Mouse (Mus musculus): ENCODE data around the gene Fcna. TPM values are rescaled to one million over a fixed set of nuclear protein-coding genes. Genes with fewer than 3 reads are reported as not detected.
A peak's percentile ranks its signal among the peaks of the same experiment; 100 is the strongest.

Gene Fcna
- polyA plus RNA-seq, 1 experiment from 2014 or later = 1.4 TPM

- peak overlapping the region; percentile 24; the same call in 1 of the 2 replicates for H3K4me2 ChIP-seq (replicated peaks; ENCODE audit: low read depth, low read length)
- 6% methylated on average over 27 of the region's 27 CpGs for WGBS
- no peak overlapping the region for H3K27ac ChIP-seq (ENCODE audit: low read length)
- H3K9me3 ChIP-seq (ENCODE audit: control insufficient read depth, low read depth, low read length) = no peaks in the 10 kb centered on the region
- H3K36me3 ChIP-seq (ENCODE audit: control insufficient read depth, insufficient read depth, low read length) = peaks cover 20% of the 10 kb centered on the region
- ATAC-seq (ENCODE audit: insufficient number of reproducible peaks, insufficient read depth, low FRiP score, low read depth) = no peak
- peaks cover 44% of the 10 kb centered on the region for H3K4me1 ChIP-seq (ENCODE audit: control insufficient read depth, insufficient read depth, low read length)
- peak overlapping the region; percentile 24 for H3K4me3 ChIP-seq (ENCODE audit: low read depth, low read length)
- peaks cover 37% of the 10 kb centered on the region for H3K27me3 ChIP-seq (ENCODE audit: control insufficient read depth, insufficient read depth, low read length)
- no peak overlapping the region for H3K9ac ChIP-seq (replicated peaks; ENCODE audit: low read depth, low read length)
Observed at GRCm38 (mm10) chr2:25579737-25580460, 47.9 kb downstream of the Fcna start.

GRCm38 (mm10) chr2:25578796-25579736 is 48.8 kb downstream of the Fcna start:
- peaks cover 12% of the 10 kb centered on the region for H3K36me3 ChIP-seq (ENCODE audit: control insufficient read depth, insufficient read depth, low read length)
- H3K27ac ChIP-seq (ENCODE audit: low read length) = no peak overlapping the region
- H3K9ac ChIP-seq (replicated peaks; ENCODE audit: low read depth, low read length) = no peak overlapping the region
- 6% methylated on average over 77 of the region's 77 CpGs for WGBS
- H3K27me3 ChIP-seq (ENCODE audit: control insufficient read depth, insufficient read depth, low read length) = peaks cover 37% of the 10 kb centered on the region
- no peak for ATAC-seq (ENCODE audit: insufficient number of reproducible peaks, insufficient read depth, low FRiP score, low read depth)
- peak overlapping the region; percentile 24 for H3K4me3 ChIP-seq (ENCODE audit: low read depth, low read length)
- H3K9me3 ChIP-seq (ENCODE audit: control insufficient read depth, low read depth, low read length) = no peaks in the 10 kb centered on the region
- H3K4me1 ChIP-seq (ENCODE audit: control insufficient read depth, insufficient read depth, low read length) = peaks cover 45% of the 10 kb centered on the region
- peak overlapping the region; percentile 24; the same call in 1 of the 2 replicates for H3K4me2 ChIP-seq (replicated peaks; ENCODE audit: low read depth, low read length)

GRCm38 (mm10) chr2:25577951-25578795 is 49.7 kb downstream of the Fcna start:
- H3K4me3 ChIP-seq (ENCODE audit: low read depth, low read length) = peak overlapping the region; percentile 15
- H3K36me3 ChIP-seq (ENCODE audit: control insufficient read depth, insufficient read depth, low read length) = peaks cover 3% of the 10 kb centered on the region
- 6% methylated on average over 74 of the region's 75 CpGs for WGBS
- H3K9me3 ChIP-seq (ENCODE audit: control insufficient read depth, low read depth, low read length) = no peaks in the 10 kb centered on the region
- H3K9ac ChIP-seq (replicated peaks; ENCODE audit: low read depth, low read length) = no peak overlapping the region
- H3K27ac ChIP-seq (ENCODE audit: low read length) = no peak overlapping the region
- no peak for ATAC-seq (ENCODE audit: insufficient number of reproducible peaks, insufficient read depth, low FRiP score, low read depth)
- peak overlapping the region; percentile 22 for H3K4me2 ChIP-seq (replicated peaks; ENCODE audit: low read depth, low read length)
- peaks cover 54% of the 10 kb centered on the region for H3K4me1 ChIP-seq (ENCODE audit: control insufficient read depth, insufficient read depth, low read length)
- peaks cover 37% of the 10 kb centered on the region for H3K27me3 ChIP-seq (ENCODE audit: control insufficient read depth, insufficient read depth, low read length)

- 20% methylated on average over 92 of the region's 92 CpGs for WGBS
- Histone ChIP-seq H3K27me3 (ENCODE audit: control insufficient read depth, insufficient read depth, low read length) (peaks cover 37% of the 10 kb centered on the region), H3K4me1 (ENCODE audit: control insufficient read depth, insufficient read depth, low read length) (peaks cover 54% of the 10 kb centered on the region)
Observed at GRCm38 (mm10) chr2:25576965-25577891, 50.6 kb downstream of the Fcna start.

GRCm38 (mm10) chr2:25576028-25576850 is 51.6 kb downstream of the Fcna start:
- H3K36me3 ChIP-seq (ENCODE audit: control insufficient read depth, insufficient read depth, low read length) = peaks cover 4% of the 10 kb centered on the region; the same call in 1 of the 2 replicates
- H3K4me2 ChIP-seq (replicated peaks; ENCODE audit: low read depth, low read length) = peak overlapping the region; percentile 75; the same call in 1 of the 2 replicates
- no peak overlapping the region for H3K4me3 ChIP-seq (ENCODE audit: low read depth, low read length)
- H3K27me3 ChIP-seq (ENCODE audit: control insufficient read depth, insufficient read depth, low read length) = peaks cover 37% of the 10 kb centered on the region
- WGBS = 73% methylated on average over 16 of the region's 16 CpGs
- ATAC-seq (ENCODE audit: insufficient number of reproducible peaks, insufficient read depth, low FRiP score, low read depth) = no peak
- H3K9ac ChIP-seq (replicated peaks; ENCODE audit: low read depth, low read length) = no peak overlapping the region
- no peak overlapping the region for H3K27ac ChIP-seq (ENCODE audit: low read length)
- H3K4me1 ChIP-seq (ENCODE audit: control insufficient read depth, insufficient read depth, low read length) = peaks cover 54% of the 10 kb centered on the region
- H3K9me3 ChIP-seq (ENCODE audit: control insufficient read depth, low read depth, low read length) = no peaks in the 10 kb centered on the region

More at GRCm38 (mm10) chr2:25576965-25577891, 50.6 kb downstream of the Fcna start:
- H3K27ac ChIP-seq (ENCODE audit: low read length) = no peak overlapping the region
- no peak for ATAC-seq (ENCODE audit: insufficient number of reproducible peaks, insufficient read depth, low FRiP score, low read depth)
- no peaks in the 10 kb centered on the region for H3K9me3 ChIP-seq (ENCODE audit: control insufficient read depth, low read depth, low read length)
- H3K4me2 ChIP-seq (replicated peaks; ENCODE audit: low read depth, low read length) = peak overlapping the region; percentile 22
- peak overlapping the region; percentile 15 for H3K4me3 ChIP-seq (ENCODE audit: low read depth, low read length)
- H3K36me3 ChIP-seq (ENCODE audit: control insufficient read depth, insufficient read depth, low read length) = no peaks in the 10 kb centered on the region
- no peak overlapping the region; the same call in 1 of the 2 replicates for H3K9ac ChIP-seq (replicated peaks; ENCODE audit: low read depth, low read length)

- 14% methylated on average over 21 of the region's 21 CpGs for WGBS
- no peaks in the 10 kb centered on the region for H3K9me3 ChIP-seq (ENCODE audit: control insufficient read depth, low read depth, low read length)
- peak overlapping the region; percentile 40; the same call in 1 of the 2 replicates for H3K9ac ChIP-seq (replicated peaks; ENCODE audit: low read depth, low read length)
- ATAC-seq (ENCODE audit: insufficient number of reproducible peaks, insufficient read depth, low FRiP score, low read depth) = no peak
- peaks cover 36% of the 10 kb centered on the region for H3K27me3 ChIP-seq (ENCODE audit: control insufficient read depth, insufficient read depth, low read length)
- H3K36me3 ChIP-seq (ENCODE audit: control insufficient read depth, insufficient read depth, low read length) = peaks cover 7% of the 10 kb centered on the region; the same call in 1 of the 2 replicates
- H3K27ac ChIP-seq (ENCODE audit: low read length) = peak overlapping the region; percentile 82; the same call in 1 of the 2 replicates
- peaks cover 54% of the 10 kb centered on the region for H3K4me1 ChIP-seq (ENCODE audit: control insufficient read depth, insufficient read depth, low read length)
- peak overlapping the region; percentile 55 for H3K4me3 ChIP-seq (ENCODE audit: low read depth, low read length)
- peak overlapping the region; percentile 75 for H3K4me2 ChIP-seq (replicated peaks; ENCODE audit: low read depth, low read length)
Observed at GRCm38 (mm10) chr2:25575432-25576027, 52.3 kb downstream of the Fcna start.
